Mouse (Mus musculus) limb, embryonic 13.5 days (tissue): ENCODE results near the gene Cyfip2. TPM values are rescaled to one million over a fixed set of nuclear protein-coding genes. Genes with fewer than 3 reads are reported as not detected.

Experiments used
- ATAC-seq: fragments of 200-750 bp; cut with Nextera tagmentation; 2 replicates; pipeline ENCODE4 v1.8.0; 2017; ENCODE audit warnings: low read depth, moderate number of reproducible peaks, moderate TSS enrichment; ENCODE audit not compliant: low FRiP score
- H3K27ac ChIP-seq: fragments of 300-500 bp; sonication (generic); 2 replicates; pipeline ENCODE4 v1.5.1; 2015; ENCODE audit warnings: inconsistent platforms, mild to moderate bottlenecking, moderate library complexity
- H3K27me3 ChIP-seq: fragments of 300-500 bp; sonication (generic); 2 replicates; pipeline ENCODE4 v1.6.1; 2015; ENCODE audit warnings: mild to moderate bottlenecking, inconsistent platforms
- H3K36me3 ChIP-seq: fragments of 300-500 bp; sonication (generic); 2 replicates; pipeline ENCODE4 v1.6.1; 2015; ENCODE audit warnings: inconsistent platforms, mild to moderate bottlenecking, moderate library complexity
- H3K4me1 ChIP-seq: fragments of 300-500 bp; sonication (generic); 2 replicates; pipeline ENCODE4 v1.6.1; 2015; ENCODE audit warnings: inconsistent platforms
- H3K4me2 ChIP-seq: fragments of 300-500 bp; sonication (generic); replicated peaks from 2 replicates; pipeline ENCODE4 v1.6.1; 2015; ENCODE audit warnings: inconsistent platforms, mild to moderate bottlenecking, moderate library complexity
- H3K4me3 ChIP-seq: fragments of 300-500 bp; sonication (generic); 2 replicates; pipeline ENCODE4 v1.5.1; 2015; ENCODE audit warnings: moderate library complexity, mild to moderate bottlenecking, inconsistent platforms
- H3K9ac ChIP-seq: fragments of 300-500 bp; sonication (generic); 2 replicates; pipeline ENCODE4 v1.6.1; 2015; ENCODE audit warnings: mild to moderate bottlenecking, inconsistent platforms
- H3K9me3 ChIP-seq: fragments of 300-500 bp; sonication (generic); 2 replicates; pipeline ENCODE4 v1.6.1; 2016; ENCODE audit warnings: inconsistent platforms
- WGBS: fragments of 180-500 bp; shearing (Covaris S2); methylation state at CpG from one replicate; pipeline ENCODE4 v1.1.7; 2015; 5-methylcytosine and 5-hydroxymethylcytosine counted together
- polyA plus RNA-seq: library from polyadenylated mRNA; unstranded; fragments of >200 nt; fragmentation: Nextera tagmentation; extraction: Ambion mirVana; gene quantifications from 2 replicates; pipeline ENCODE4 v1.2.1, GENCODE M21; 2015

The Cyfip2 gene
- polyA plus RNA-seq, 1 experiment from 2014 or later, result 14.1 TPM

- Histone ChIP-seq H3K27me3 (no peaks in the 10 kb centered on the region), H3K4me3 (no peak overlapping the region), H3K27ac (no peak overlapping the region), H3K9ac (no peak overlapping the region), H3K36me3 (peaks cover 29% of the 10 kb centered on the region), H3K4me1 (no peaks in the 10 kb centered on the region), H3K4me2 (no peak overlapping the region), H3K9me3 (no peaks in the 10 kb centered on the region)
- ATAC-seq, result no peak
- WGBS, result 86% methylated on average over 23 of the region's 23 CpGs
Measured at GRCm38 (mm10) chr11:46244731-46245604, 67.7 kb downstream of the Cyfip2 start.

- WGBS, result 93% methylated on average over 8 of the region's 8 CpGs
- no peaks in the 10 kb centered on the region for H3K4me1 ChIP-seq
- no peak overlapping the region for H3K4me3 ChIP-seq
- no peak overlapping the region for H3K9ac ChIP-seq
- ATAC-seq, result no peak
- H3K27ac ChIP-seq, result no peak overlapping the region
- no peaks in the 10 kb centered on the region for H3K9me3 ChIP-seq
- H3K36me3 ChIP-seq, result peaks cover 38% of the 10 kb centered on the region
- no peak overlapping the region for H3K4me2 ChIP-seq
- H3K27me3 ChIP-seq, result no peaks in the 10 kb centered on the region
Measured at GRCm38 (mm10) chr11:46241985-46242384, 70.7 kb downstream of the Cyfip2 start.

DNA sequence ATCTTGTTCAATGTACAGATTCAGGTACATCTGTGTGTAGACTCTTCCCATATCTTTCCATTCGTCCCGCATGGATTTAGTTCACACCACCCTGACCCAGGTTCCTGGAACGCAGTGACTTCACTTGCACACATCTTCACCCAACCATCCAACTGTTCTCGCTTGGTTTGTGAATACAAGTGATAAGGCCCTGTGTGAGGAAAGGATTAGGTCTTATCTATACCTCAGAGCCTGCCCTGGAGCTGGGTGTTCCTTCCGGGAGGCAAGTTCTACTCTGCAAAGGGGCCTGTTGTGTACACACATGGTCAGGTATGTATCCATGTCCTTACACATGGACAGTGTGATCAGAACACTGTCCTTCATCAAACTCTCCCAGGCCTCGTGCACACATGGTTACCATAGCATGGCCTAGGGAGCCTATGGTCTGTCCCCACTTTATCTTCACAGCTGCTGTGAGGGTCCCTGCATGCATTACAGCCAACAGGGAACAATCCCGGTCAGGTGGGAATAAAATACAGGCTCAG, 71.4 kb downstream of the Cyfip2 start:
- ATAC-seq, result no peak
- no peak overlapping the region for H3K27ac ChIP-seq
- 93% methylated on average over 7 of the region's 7 CpGs for WGBS
- H3K27me3 ChIP-seq, result no peaks in the 10 kb centered on the region
- no peaks in the 10 kb centered on the region for H3K9me3 ChIP-seq
- H3K4me2 ChIP-seq, result no peak overlapping the region
- no peak overlapping the region for H3K4me3 ChIP-seq
- no peaks in the 10 kb centered on the region for H3K4me1 ChIP-seq
- H3K36me3 ChIP-seq, result peaks cover 34% of the 10 kb centered on the region
- H3K9ac ChIP-seq, result no peak overlapping the region

- Histone ChIP-seq H3K27ac (no peak overlapping the region), H3K36me3 (peaks cover 30% of the 10 kb centered on the region), H3K4me2 (no peak overlapping the region), H3K4me1 (no peaks in the 10 kb centered on the region), H3K27me3 (no peaks in the 10 kb centered on the region), H3K4me3 (no peak overlapping the region), H3K9me3 (no peaks in the 10 kb centered on the region), H3K9ac (no peak overlapping the region)
- WGBS, result 45% methylated on average over 4 of the region's 4 CpGs
- ATAC-seq, result no peak
Measured at GRCm38 (mm10) chr11:46236976-46237375, 75.7 kb downstream of the Cyfip2 start.

DNA sequence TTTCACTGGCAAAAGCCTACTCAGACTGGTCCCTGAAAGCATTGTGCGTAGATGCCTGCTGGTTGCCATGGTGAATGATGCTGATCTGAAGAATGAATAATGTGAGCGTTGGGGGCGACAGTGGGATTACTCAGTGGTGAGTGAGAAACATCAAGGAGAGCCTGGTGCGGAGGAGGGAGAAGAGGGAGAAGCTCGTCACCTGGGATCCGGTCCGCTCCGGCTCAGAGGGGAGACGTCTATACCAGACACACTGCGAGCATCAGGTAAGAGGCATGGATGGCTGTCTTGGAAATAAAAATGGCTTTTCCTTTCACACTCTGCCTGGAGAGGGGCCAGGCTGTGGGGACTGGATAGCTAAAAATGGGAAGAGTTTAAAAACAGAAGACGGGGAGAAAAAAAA, 77.3 kb downstream of the Cyfip2 start, which contains the start of gene Fndc9:
Fndc9 (plus strand) TSS at position 198 of the 400 bp plus-strand sequence.
- H3K4me1 ChIP-seq, result no peaks in the 10 kb centered on the region
- no peaks in the 10 kb centered on the region for H3K27me3 ChIP-seq
- ATAC-seq, result no peak
- H3K9me3 ChIP-seq, result no peaks in the 10 kb centered on the region
- no peak within 1 kb of the TSS for H3K4me3 ChIP-seq
- peak within 1 kb of the TSS; percentile 25; the same call in 1 of the 2 replicates for H3K9ac ChIP-seq
- H3K4me2 ChIP-seq, result no peak within 1 kb of the TSS
- no peak within 1 kb of the TSS for H3K27ac ChIP-seq
- H3K36me3 ChIP-seq, result peaks cover 19% of the 10 kb centered on the region
- WGBS, result 76% methylated on average over 11 of the region's 11 CpGs

GRCm38 (mm10) chr11:46233966-46234365, 78.7 kb downstream of the Cyfip2 start:
- H3K9me3 ChIP-seq, result no peaks in the 10 kb centered on the region
- 88% methylated on average over 4 of the region's 4 CpGs for WGBS
- H3K36me3 ChIP-seq, result peaks cover 11% of the 10 kb centered on the region
- H3K9ac ChIP-seq, result 0 out of 2 replicates have a peak overlapping the region, but pooled peaks have one; percentile 4
- no peak overlapping the region for H3K27ac ChIP-seq
- no peak overlapping the region for H3K4me2 ChIP-seq
- no peak for ATAC-seq
- no peaks in the 10 kb centered on the region for H3K4me1 ChIP-seq
- H3K27me3 ChIP-seq, result no peaks in the 10 kb centered on the region
- H3K4me3 ChIP-seq, result no peak overlapping the region

DNA sequence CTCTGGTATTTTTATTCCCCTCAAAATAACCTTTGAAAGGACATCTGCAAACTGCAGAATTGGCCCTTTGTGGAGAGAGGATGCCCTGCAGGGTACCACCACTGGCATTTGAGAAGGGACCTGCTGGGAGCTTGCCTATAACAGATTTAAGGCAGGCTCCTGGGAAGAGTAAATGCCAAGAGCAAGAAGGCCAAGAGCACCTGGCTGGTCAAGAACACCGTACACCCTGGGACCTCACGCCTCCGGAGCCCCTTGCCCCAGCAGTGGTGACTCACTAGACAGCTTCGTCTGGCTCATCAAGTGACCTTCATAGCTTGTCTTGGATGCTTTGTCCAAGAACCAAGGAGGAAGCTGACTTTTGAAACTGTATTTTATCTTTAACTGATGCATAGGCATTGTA, 79.9 kb downstream of the Cyfip2 start:
- no peak overlapping the region for H3K4me3 ChIP-seq
- H3K9me3 ChIP-seq, result no peaks in the 10 kb centered on the region
- no peak overlapping the region for H3K9ac ChIP-seq
- no peak for ATAC-seq
- H3K4me1 ChIP-seq, result no peaks in the 10 kb centered on the region
- WGBS, result 90% methylated on average over 4 of the region's 4 CpGs
- H3K27me3 ChIP-seq, result no peaks in the 10 kb centered on the region
- H3K4me2 ChIP-seq, result no peak overlapping the region
- peaks cover 7% of the 10 kb centered on the region for H3K36me3 ChIP-seq
- no peak overlapping the region for H3K27ac ChIP-seq

- H3K9me3 ChIP-seq, result no peaks in the 10 kb centered on the region
- H3K9ac ChIP-seq, result no peak overlapping the region
- H3K36me3 ChIP-seq, result no peaks in the 10 kb centered on the region; the same call in 1 of the 2 replicates
- H3K27ac ChIP-seq, result no peak overlapping the region
- ATAC-seq, result no peak
- no peak overlapping the region for H3K4me2 ChIP-seq
- no peak overlapping the region for H3K4me3 ChIP-seq
- H3K27me3 ChIP-seq, result no peaks in the 10 kb centered on the region
- WGBS, result 61% methylated on average over 6 of the region's 6 CpGs
- H3K4me1 ChIP-seq, result no peaks in the 10 kb centered on the region
Measured at GRCm38 (mm10) chr11:46230184-46230583, 82.5 kb downstream of the Cyfip2 start.

DNA sequence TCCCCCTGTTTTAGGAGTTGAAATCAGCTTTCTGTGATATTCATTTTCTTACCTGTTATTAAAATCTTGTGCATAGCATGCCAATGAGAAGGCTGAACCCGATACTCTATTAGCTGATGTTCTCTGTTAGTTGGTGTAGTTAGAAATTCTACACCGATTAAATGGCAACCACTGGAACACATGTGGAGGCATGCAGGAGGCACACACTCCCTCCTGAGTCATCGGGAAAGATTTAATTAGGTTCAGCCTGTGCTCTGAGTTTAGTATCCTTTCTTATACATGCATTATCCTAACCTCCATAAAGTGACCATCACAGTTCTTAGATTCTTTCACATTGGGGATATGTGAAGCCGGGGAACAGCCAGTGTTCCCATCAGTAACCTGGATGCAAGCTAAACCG, 87.3 kb downstream of the Cyfip2 start:
- peaks cover 15% of the 10 kb centered on the region for H3K36me3 ChIP-seq
- no peak overlapping the region for H3K4me3 ChIP-seq
- no peak overlapping the region for H3K4me2 ChIP-seq
- no peak for ATAC-seq
- H3K4me1 ChIP-seq, result 0 out of 2 replicates have a peak, but pooled peaks cover under 1% of the 10 kb centered on the region
- no peak overlapping the region for H3K27ac ChIP-seq
- no peak overlapping the region for H3K9ac ChIP-seq
- no peaks in the 10 kb centered on the region for H3K27me3 ChIP-seq
- H3K9me3 ChIP-seq, result no peaks in the 10 kb centered on the region
- 58% methylated on average over 5 of the region's 5 CpGs for WGBS

- Histone ChIP-seq H3K4me2 (no peak overlapping the region), H3K9me3 (no peaks in the 10 kb centered on the region), H3K27me3 (no peaks in the 10 kb centered on the region), H3K27ac (no peak overlapping the region), H3K4me3 (no peak overlapping the region), H3K36me3 (peaks cover 15% of the 10 kb centered on the region), H3K9ac (no peak overlapping the region), H3K4me1 (0 out of 2 replicates have a peak, but pooled peaks cover 3% of the 10 kb centered on the region)
- no peak for ATAC-seq
- WGBS, result 78% methylated on average over 2 of the region's 2 CpGs
Measured at GRCm38 (mm10) chr11:46223575-46223974, 89.1 kb downstream of the Cyfip2 start.

DNA sequence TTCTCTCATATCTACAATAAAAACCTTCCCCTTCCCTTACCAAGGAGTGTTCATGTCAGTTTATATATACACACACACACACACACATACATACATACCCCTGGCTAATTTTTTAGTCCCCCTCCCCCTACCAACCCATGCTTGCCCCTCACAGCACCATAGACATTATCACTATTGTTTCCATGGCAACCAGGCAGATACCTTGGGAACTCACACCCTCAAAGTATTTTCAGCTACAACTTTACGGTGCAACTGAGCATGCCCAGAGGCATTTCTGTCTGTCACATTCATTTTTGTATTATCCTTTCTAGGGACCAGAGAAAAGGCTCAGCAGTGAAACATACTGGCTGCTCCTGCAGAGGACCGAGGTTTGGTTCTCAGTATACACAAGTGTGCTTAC, 92.4 kb downstream of the Cyfip2 start:
- Histone ChIP-seq H3K9me3 (no peaks in the 10 kb centered on the region), H3K4me3 (no peak overlapping the region), H3K27me3 (no peaks in the 10 kb centered on the region), H3K9ac (no peak overlapping the region), H3K4me2 (no peak overlapping the region), H3K36me3 (peaks cover 20% of the 10 kb centered on the region), H3K27ac (no peak overlapping the region), H3K4me1 (peaks cover 3% of the 10 kb centered on the region; the same call in 1 of the 2 replicates)
- ATAC-seq, result 0 out of 2 replicates have a peak, but pooled peaks have one; percentile 3
- 90% methylated on average over 2 of the region's 2 CpGs for WGBS

GRCm38 (mm10) chr11:46219380-46219779, 93.3 kb downstream of the Cyfip2 start:
- no peak for ATAC-seq
- no peak overlapping the region for H3K9ac ChIP-seq
- H3K9me3 ChIP-seq, result no peaks in the 10 kb centered on the region
- no peak overlapping the region for H3K4me2 ChIP-seq
- no peaks in the 10 kb centered on the region for H3K27me3 ChIP-seq
- peaks cover 12% of the 10 kb centered on the region for H3K4me1 ChIP-seq
- H3K27ac ChIP-seq, result no peak overlapping the region
- WGBS, result 79% methylated on average over 9 of the region's 9 CpGs
- no peak overlapping the region for H3K4me3 ChIP-seq
- peaks cover 20% of the 10 kb centered on the region for H3K36me3 ChIP-seq
